Mouse (Mus musculus): ENCODE results near the gene Arvcf.

DNA sequence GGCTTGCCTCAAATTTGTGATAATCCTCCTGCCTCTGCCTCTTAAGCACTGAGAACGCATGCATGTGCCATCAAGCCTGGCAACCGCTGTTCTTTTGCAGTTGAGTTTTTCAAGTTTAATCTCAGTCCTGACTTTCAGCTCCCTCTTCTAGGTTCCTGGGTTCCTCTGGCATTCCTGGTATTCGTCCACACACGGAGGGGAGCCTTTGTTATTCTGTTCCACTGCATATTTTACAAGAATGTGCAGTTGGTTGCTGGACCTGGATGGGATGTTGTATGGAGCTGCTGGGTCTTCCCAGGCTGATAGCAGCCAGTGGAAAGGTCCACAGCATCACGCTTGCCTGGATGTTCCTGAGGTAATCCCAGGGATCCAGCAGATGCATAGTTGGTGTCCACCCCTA, 37.4 kb downstream of the Arvcf start:
- TF ChIP-seq CTCF (IDR thresholded peaks at IDR 0.05; ENCODE audit: borderline replicate concordance, control insufficient read depth, extremely low read depth, insufficient read depth, low read length, poor library complexity) (no peak), POLR2A (IDR thresholded peaks at IDR 0.05; ENCODE audit: control insufficient read depth, extremely low read depth, insufficient read depth, low read length, poor library complexity) (no peak)
